Mouse (Mus musculus) brain, embryonic 14.5 days (tissue): ENCODE measurements around the gene Nedd9. TPM values are rescaled to one million over a fixed set of nuclear protein-coding genes. Genes with fewer than 3 reads are reported as not detected.

Experiments
- DNase-seq: peaks from one replicate; pipeline ENCODE4 v3.0.0-alpha.2; 2011; ENCODE audit warnings: low read depth
- CTCF ChIP-seq: fragments of 200-500 bp; IDR thresholded peaks from 2 replicates; pipeline ENCODE4 v1.5.1; 2012; ENCODE audit warnings: inconsistent platforms, mild to moderate bottlenecking, moderate library complexity, borderline replicate concordance; ENCODE audit not compliant: insufficient read depth, insufficient read length; ENCODE audit errors: extremely low read depth
- POLR2A ChIP-seq: fragments of 200-500 bp; IDR thresholded peaks from 2 replicates; pipeline ENCODE4 v1.6.1; 2012; ENCODE audit warnings: mild to moderate bottlenecking, inconsistent platforms, borderline replicate concordance; ENCODE audit not compliant: poor library complexity, insufficient read depth, insufficient read length, severe bottlenecking; ENCODE audit errors: extremely low read depth
- polyA plus RNA-seq: library from polyadenylated mRNA; depleted of rRNA; stranded (reverse); fragments of >200 nt; gene quantifications from 2 replicates; pipeline ENCODE4 v1.2.3, GENCODE M21; 2012

Gene Nedd9
- polyA plus RNA-seq, 1 experiment = 14.1 TPM

DNA sequence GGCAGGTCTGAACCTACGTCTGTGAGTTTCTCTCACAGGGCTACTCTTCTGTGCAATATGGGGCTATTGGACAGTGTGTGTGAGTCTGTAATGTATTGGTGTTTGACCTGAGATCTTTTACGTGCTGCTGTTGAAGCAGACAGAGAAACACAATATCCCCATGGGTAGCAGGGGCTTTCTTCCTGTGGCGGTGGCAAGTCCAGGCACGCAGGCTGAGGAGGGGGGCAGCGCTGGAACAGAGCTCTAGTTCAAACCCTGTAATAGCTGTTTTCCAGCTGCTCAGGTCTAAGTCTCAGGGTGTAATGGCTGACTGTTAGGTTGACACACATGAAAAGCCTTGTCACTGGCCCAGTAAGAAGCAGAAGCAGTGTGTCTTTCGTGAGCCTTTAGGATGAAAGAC is 36.3 kb downstream of the Nedd9 start:
- DNase-seq = no peak
- no peak for TF ChIP-seq CTCF
- TF ChIP-seq POLR2A = no peak

DNA sequence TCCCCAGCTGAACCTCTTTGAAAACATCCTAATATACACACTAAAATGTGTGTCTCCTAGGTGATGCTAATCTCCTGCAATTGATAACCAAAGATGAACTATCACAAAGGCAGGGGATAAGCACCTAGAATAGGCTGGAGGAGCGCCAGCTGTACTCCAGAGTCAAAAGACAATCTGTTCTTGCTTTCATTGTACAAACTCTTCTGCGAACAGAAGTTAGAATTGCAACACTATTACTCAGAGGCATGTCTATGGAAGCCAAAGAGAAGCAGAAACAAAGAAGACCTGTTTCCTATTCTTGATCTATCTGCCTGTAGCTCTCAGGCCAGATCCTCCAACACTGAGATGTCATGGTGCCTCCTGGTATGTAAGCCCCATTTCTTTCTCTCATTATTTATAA is 38.0 kb downstream of the Nedd9 start:
- TF ChIP-seq POLR2A (no peak), CTCF (no peak)
- no peak for DNase-seq

DNA sequence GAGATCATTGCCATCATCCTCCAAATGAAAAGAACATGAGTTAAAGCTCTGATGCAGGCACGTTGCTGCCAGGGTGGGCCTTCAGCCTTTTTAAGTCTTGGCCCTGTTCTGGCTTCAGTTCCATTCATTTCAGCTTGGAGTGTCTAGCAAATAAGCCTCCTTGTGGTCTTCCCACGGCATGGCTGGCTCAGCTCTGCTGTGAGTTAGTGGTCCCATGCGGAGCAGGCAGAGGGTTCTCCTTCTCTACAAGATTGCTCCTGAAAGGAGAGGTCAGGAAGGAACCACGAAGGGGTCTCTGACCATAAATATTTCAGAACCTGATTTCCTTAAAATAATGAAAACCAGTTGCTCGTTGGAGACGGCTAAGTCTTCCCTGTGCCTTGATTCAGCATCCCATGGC is 40.0 kb downstream of the Nedd9 start:
- TF ChIP-seq POLR2A = no peak
- TF ChIP-seq CTCF = no peak
- no peak for DNase-seq

DNA sequence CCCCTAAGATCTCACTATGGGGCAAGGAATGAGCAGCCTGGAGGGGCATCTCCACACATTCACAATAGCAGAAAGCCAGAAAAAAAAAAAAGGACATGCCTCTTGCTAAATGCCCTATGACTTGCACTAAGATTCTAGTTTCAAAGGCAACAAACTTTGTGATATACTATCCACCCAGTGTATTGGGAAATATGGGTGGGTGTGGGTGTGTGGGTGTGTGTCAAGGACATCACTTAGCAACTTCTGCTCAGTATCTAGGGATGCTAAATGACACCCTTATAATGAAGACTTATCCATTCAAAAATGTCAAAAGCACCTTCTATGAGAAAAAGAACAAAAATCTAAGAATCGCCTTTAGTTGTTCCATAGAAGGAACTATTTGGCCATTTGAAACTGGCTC is 40.6 kb downstream of the Nedd9 start:
- TF ChIP-seq POLR2A (no peak), CTCF (no peak)
- no peak for DNase-seq

DNA sequence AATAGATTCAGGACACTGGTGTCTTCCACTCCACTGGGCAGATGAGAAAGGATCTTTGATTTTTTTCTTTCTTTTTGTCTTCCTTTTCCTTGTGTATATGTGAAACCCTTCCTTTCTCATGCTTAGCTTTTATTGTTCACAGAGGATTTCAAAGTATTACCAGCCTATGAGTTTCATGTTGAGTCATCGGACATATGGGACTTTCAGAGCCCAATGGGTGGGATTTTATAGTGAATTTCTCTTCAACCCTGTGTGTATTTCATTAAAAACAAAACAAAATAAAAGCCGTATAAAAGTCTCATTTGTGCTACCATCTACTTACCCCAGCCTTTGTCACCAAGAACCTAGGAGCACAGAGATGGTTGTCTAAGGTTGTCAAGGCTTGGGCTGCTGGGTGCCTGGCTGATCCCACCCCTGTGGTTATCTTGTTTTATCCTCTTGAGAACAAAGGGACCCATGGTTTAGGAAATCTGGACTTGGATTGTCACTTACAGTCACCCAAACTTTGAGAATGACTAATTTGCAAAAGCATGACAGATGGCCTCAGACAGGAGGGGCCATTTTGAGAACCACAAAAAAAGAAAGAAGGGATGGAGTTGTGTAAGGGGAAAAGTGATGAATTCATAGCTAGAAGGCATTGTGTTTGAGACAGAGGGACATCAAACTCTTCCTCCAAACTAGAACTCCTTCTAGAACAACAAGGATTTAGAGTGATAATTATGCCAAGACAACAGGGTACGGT is 41.9 kb downstream of the Nedd9 start:
- DNase-seq = no peak
- TF ChIP-seq CTCF (no peak), POLR2A (no peak)

DNA sequence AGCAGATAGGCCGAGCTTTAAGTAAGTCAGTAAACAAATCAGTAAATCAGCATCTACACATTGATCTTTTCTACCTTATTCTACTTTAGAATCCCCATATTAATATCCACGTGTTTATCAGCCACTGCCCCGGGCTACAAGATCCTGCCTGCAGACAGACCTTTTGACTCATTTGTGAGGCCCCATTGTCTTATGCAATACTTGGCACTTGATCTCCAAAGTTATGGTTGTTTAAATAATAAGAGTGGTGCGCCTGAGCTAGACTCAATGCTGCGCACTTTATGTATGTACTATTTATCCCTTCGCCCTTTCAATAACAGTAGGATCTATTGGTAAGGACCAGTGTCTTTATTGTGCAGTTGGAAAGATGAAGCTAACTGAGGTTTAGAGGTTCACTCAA is 42.9 kb downstream of the Nedd9 start:
- TF ChIP-seq CTCF (no peak), POLR2A (no peak)
- DNase-seq = no peak

DNA sequence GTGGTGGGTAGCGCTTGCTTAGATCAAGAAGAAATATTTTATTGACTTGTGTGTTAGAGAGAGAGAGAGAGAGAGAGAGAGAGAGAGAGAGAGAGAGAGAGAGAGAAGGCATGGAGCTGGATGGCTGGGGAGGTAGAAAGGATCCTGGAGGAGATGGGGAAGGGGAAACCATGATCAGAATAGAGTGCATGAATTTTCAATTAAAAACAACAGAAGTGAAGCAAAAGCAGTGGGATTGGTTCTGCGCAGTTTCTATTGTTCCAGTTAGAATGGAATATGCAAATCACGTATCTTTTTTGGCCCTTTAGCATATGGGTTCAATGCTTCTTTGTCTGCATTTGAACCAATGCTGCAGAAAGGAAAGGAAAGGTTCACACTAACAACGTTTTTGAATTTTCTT is 45.0 kb downstream of the Nedd9 start:
- TF ChIP-seq CTCF (no peak), POLR2A (no peak)
- peak; percentile 60 for DNase-seq

DNA sequence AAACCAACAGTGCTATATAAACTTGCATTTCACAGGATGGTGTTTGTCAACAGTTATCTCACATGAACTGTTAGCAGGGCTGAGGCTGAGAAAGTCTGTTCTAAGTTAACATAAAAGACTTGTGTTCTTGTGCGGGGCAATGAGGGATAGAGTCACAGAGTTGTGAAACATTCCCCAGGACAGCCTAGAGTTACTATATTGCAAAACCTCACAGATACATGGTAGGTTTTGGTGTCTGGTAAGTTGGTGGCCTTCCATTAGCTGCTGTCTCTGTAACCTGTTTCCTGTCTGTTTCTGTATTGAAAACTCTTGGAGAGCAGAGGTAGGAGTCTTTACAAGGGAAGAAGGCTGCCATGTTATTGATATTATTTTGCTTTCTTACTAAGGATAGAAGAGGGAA is 47.0 kb downstream of the Nedd9 start:
- DNase-seq = no peak
- TF ChIP-seq POLR2A (no peak), CTCF (no peak)

DNA sequence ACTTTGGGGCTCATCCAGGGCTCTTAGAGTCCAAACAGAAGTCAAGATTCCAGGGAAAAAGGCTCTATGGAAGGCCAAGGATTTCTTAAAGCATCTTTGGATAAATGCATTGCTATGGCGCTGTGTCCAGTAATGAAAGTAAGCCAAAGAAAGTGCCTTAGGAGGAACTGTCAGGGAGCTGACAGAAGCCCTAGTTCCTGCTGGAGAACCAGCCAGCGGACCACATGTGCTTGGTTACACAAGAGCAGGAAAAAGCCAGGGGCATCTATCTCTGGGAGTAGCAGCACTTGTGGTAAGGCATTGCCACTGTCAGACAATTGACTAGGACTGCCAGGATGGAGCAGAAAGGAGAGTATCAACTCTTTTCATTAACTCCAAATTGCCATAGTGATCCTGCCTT is 49.8 kb downstream of the Nedd9 start:
- TF ChIP-seq POLR2A (no peak), CTCF (no peak)

DNA sequence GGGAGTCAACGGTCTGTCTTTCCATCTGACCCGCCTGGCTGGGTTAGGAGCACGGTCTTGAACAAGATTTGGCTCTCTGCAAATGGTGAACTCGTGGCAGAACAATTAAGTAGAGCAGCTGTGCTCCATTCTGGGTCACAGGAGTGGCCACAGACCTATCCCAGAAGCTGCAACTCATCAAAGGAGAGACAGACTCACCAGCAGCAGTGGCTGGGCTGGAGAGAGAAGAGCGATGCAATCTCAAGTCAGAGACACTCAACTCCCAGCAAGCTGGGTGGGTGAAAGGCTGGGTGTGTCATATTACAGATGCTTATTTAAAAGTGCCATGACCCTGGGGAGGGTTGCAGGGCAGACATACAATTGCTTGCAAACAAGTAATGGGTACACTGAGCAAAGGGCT is 50.4 kb downstream of the Nedd9 start:
- TF ChIP-seq CTCF = no peak
- no peak for TF ChIP-seq POLR2A
- DNase-seq = no peak

More for the DNA sequence above, 49.8 kb downstream of the Nedd9 start:
- no peak for DNase-seq

DNA sequence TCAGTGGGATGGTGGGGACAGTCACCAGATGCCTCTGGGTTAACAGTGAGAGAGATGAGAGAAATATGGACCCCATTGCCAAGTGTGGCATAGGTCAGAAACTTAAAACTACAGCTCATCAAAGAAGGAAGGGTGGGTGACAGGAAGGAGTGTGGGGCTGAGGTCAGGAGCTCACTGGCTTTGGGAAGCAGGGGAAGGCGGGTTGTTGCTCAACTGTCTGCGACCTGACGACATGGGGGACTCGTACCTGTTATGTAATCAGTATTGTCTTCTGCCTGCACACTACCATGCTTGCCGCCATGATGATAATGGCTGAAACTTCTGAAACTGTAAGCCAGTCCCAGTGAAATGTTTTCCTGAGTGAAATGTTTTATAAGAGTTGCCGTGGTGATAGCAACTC is 54.0 kb downstream of the Nedd9 start:
- TF ChIP-seq CTCF = no peak
- TF ChIP-seq POLR2A = no peak
- no peak for DNase-seq

DNA sequence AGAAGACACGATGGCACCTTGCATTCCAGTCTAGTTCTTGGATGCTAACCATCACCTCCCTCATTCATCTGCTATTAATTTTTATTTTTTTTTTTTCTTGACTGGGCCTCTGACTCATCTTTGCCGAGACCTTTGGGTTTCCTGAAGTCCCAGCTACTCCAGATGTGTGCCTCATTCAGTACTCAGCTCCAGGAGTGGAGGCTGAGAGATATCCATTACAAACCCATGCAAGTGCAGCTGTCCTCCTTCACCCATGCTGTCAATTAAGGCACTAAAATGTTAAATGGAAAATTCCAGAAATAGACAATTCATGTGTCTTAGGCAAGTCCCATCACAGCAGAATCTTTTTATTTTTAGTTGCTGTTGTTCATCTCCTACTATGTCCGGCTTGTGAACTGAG is 55.4 kb downstream of the Nedd9 start:
- DNase-seq = no peak
- TF ChIP-seq POLR2A (no peak), CTCF (no peak)

DNA sequence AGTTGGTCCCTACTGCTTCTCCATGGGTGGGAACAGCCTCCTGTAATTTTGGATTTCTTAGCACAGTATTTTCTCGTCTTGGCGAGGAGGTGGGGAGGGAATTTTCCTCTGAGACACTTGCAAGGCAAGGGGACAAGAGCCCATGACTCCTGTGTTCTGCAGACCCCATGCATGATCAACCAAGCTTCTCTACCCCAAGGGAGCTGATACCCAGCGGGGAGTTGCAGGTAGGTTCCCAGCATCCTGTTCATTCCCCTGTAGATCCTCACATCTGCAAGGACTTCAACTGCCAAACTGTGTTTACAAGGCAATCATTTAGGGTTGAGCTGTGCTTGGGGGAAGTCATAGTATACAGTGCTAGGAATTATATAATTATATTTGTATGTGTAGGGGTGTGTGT is 60.1 kb downstream of the Nedd9 start:
- no peak for DNase-seq
- TF ChIP-seq CTCF (no peak), POLR2A (no peak)
